Mouse (Mus musculus) neutrophil, adult 59 days (primary cell): ENCODE results near the gene Kctd12. TPM values are rescaled to one million over a fixed set of nuclear protein-coding genes. Genes with fewer than 3 reads are reported as not detected.

Experiments
- total RNA-seq, 2 experiments: library from RNA; stranded (reverse); gene quantifications; 1 replicate in 1 of 2; 2 replicates in 1 of 2; pipeline ENCODE4 v1.2.4; 2023

Kctd12 gene
- total RNA-seq: 100 to 1,000 TPM; 185 to 219 TPM

GRCm38 (mm10) chr14:102982627-102983540 is at the start of gene Kctd12:
Kctd12 (minus strand) TSS chr14:102982637.

Other genes starting within 250 kb of the Kctd12 start
- gene Acod1, start 64.3 kb upstream of the Kctd12 start, total RNA-seq: 10 to 100 TPM; 24.8 to 32.0 TPM
- 10 to 100 TPM; 65.4 to 73.0 TPM for gene Cln5, start 87.6 kb upstream of the Kctd12 start, total RNA-seq
- 100 to 1,000 TPM; 113 to 127 TPM for gene Fbxl3, start 116.9 kb upstream of the Kctd12 start, total RNA-seq